Comparison of ENCODE assay signal across 20 mouse cellular contexts in the genomic region with DNA sequence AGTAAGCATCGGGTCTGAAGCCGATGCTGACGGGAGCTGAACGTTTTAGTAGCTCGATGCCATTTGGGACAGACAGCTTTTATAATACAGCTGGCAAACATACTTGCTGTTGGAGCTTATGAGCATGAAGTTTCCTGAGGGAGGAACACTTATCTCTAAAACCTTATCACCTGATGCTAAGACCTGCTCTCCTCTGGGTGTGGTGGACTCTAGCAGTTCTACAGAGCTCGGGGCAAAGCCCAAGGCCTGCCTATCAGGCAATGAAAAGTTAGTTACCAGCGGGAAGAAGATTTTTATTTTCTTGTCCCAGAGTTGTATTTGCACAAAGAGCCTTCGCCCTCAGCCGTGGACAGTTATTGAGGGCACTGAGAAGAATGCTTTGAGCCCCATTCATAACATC.
"Had no signal": no experiment of that assay in that cellular context is flagged by ENCODE, and none has a peak within 500 bp of the region (broad histone marks: within the 10 kb centered on the region; RNA-seq: fewer than 3 reads in every experiment).

No protein-coding gene starts in this region.

- H3K4me2 ChIP-seq: liver, embryonic 13.5 days; liver, embryonic 15.5 days; lung, embryonic 14.5 days; midbrain, embryonic 12.5 days; neural tube, embryonic 13.5 days; neural tube, embryonic 15.5 days; stomach, embryonic 15.5 days had no signal

- H3K4me1 ChIP-seq: liver, embryonic 13.5 days; liver, embryonic 15.5 days; midbrain, embryonic 10.5 days; midbrain, embryonic 12.5 days; neural tube, embryonic 13.5 days; neural tube, embryonic 15.5 days; stomach, embryonic 15.5 days had no signal

- ATAC-seq: liver, postnatal 0 days; midbrain, embryonic 16.5 days had no signal

- DNase-seq: liver, embryonic 13.5 days; liver, postnatal 0 days; lung, embryonic 14.5 days; lung, postnatal 10 days; lung, postnatal 4 days; midbrain, embryonic 14.5 days; retina, postnatal 1 day; right cerebral cortex, adult 18-20 months; thymus, adult 2 months; thymus, postnatal 25 days; thymus, postnatal 4 days had no signal

- H3K27me3 ChIP-seq: liver, embryonic 13.5 days; liver, embryonic 15.5 days; midbrain, embryonic 12.5 days; neural tube, embryonic 13.5 days; neural tube, embryonic 15.5 days; stomach, embryonic 15.5 days had no signal

- H3K27ac ChIP-seq: liver, embryonic 13.5 days; liver, embryonic 15.5 days; midbrain, embryonic 10.5 days; midbrain, embryonic 12.5 days; neural tube, embryonic 13.5 days; neural tube, embryonic 15.5 days; stomach, embryonic 15.5 days; stomach, postnatal 0 days had no signal

- H3K4me3 ChIP-seq: liver, embryonic 13.5 days; liver, embryonic 15.5 days; midbrain, embryonic 10.5 days; midbrain, embryonic 12.5 days; myocyte; neural tube, embryonic 13.5 days; neural tube, embryonic 15.5 days; stomach, embryonic 15.5 days had no signal

- H3K36me3 ChIP-seq: liver, embryonic 13.5 days; liver, embryonic 15.5 days; midbrain, embryonic 10.5 days; midbrain, embryonic 12.5 days; neural tube, embryonic 13.5 days; neural tube, embryonic 15.5 days; stomach, embryonic 15.5 days had no signal

- H3K9ac ChIP-seq: liver, embryonic 13.5 days; liver, embryonic 15.5 days; liver, postnatal 0 days; lung, embryonic 14.5 days; midbrain, embryonic 12.5 days; neural tube, embryonic 13.5 days; neural tube, embryonic 15.5 days; stomach, embryonic 15.5 days had no signal

- H3K9me3 ChIP-seq: liver, embryonic 13.5 days; liver, embryonic 15.5 days; midbrain, embryonic 10.5 days; midbrain, embryonic 12.5 days; neural tube, embryonic 13.5 days; neural tube, embryonic 15.5 days; stomach, embryonic 15.5 days had no signal
